In the genomic region with DNA sequence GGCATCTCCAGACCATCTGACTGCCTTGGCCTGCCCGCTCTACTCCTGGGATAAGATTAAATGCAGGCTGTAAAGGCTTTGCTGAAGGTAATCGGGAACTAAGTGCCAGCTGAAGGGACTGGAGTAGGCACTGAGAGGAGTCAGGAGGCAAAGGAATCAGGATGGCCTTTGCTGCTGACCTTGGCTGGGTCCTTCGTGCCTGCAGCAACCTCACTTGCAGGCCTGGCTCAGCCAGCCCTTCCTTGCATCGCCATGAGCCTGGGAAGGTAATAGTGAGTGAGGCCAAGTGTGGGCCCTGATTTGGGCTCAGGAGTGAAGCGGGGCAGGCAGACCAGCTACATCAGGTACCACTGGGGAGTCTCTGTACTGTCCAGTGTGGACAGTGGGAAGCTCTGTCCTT, we compare ENCODE assay signal across 13 mouse cellular contexts. TPM values are rescaled to one million over a fixed set of nuclear protein-coding genes. Genes with fewer than 3 reads are reported as not detected.
DNase-seq lines count a peak whose midpoint lies in the region; ATAC-seq lines count a peak whose summit lies in the region.
"Had no signal": no experiment of that assay in that cellular context is flagged by ENCODE, and none has a peak within 500 bp of the region (broad histone marks: within the 10 kb centered on the region; RNA-seq: fewer than 3 reads in every experiment).

No protein-coding gene starts in this region.

- DNase-seq in forebrain, embryonic 10.5 days (ENCODE audit: extremely low spot score, low spot score) = no peak
- peak; percentile 29 for DNase-seq in ovary, postnatal 36 days (ENCODE audit: low spot score)
- DNase-seq in ovary, postnatal 14 days (ENCODE audit: low spot score) = no peak
- DNase-seq in urinary bladder, adult 2 months (ENCODE audit: low spot score) = no peak
- DNase-seq in embryonic facial prominence, embryonic 10.5 days (ENCODE audit: low spot score) = no peak
- DNase-seq: embryo, embryonic 11 days; heart, postnatal 4 days had no signal

- no peak for ATAC-seq in forebrain, embryonic 12.5 days (ENCODE audit: low FRiP score)
- ATAC-seq in hindbrain, embryonic 15.5 days (ENCODE audit: low FRiP score, low read depth) = no peak

- peak overlapping the region; percentile 66; the same call in 1 of the 2 replicates for H3K4me3 ChIP-seq in forebrain, embryonic 12.5 days (replicated peaks)
- H3K4me3 ChIP-seq in forebrain, embryonic 10.5 days = no peak overlapping the region
- peak overlapping the region; percentile 97 for H3K4me3 ChIP-seq in hindbrain, embryonic 15.5 days
- no peak overlapping the region for H3K4me3 ChIP-seq in embryonic facial prominence, embryonic 10.5 days
- H3K4me3 ChIP-seq: liver, embryonic 15.5 days had no signal

- H3K4me2 ChIP-seq in forebrain, embryonic 12.5 days = peak overlapping the region; percentile 97; the same call in 1 of the 2 replicates
- peak overlapping the region; percentile 95 for H3K4me2 ChIP-seq in hindbrain, embryonic 15.5 days
- H3K4me2 ChIP-seq: heart, embryonic 11.5 days; liver, embryonic 15.5 days had no signal

- peaks cover 45% of the 10 kb centered on the region for H3K4me1 ChIP-seq in forebrain, embryonic 12.5 days
- H3K4me1 ChIP-seq in forebrain, embryonic 10.5 days = peaks cover 58% of the 10 kb centered on the region
- peaks cover 59% of the 10 kb centered on the region for H3K4me1 ChIP-seq in hindbrain, embryonic 15.5 days (replicated peaks)
- H3K4me1 ChIP-seq in embryonic facial prominence, embryonic 10.5 days = peaks cover 25% of the 10 kb centered on the region

- peak overlapping the region; percentile 73 for H3K9ac ChIP-seq in forebrain, embryonic 12.5 days
- no peak overlapping the region for H3K9ac ChIP-seq in hindbrain, embryonic 15.5 days
- H3K9ac ChIP-seq: liver, embryonic 15.5 days had no signal

- WGBS in forebrain, embryonic 12.5 days = 91% methylated on average over 5 of the region's 5 CpGs
- WGBS in forebrain, embryonic 10.5 days = 84% methylated on average over 5 of the region's 5 CpGs
- 88% methylated on average over 5 of the region's 5 CpGs for WGBS in hindbrain, embryonic 15.5 days
- WGBS in embryonic facial prominence, embryonic 10.5 days = 84% methylated on average over 5 of the region's 5 CpGs

- H3K27ac ChIP-seq in forebrain, embryonic 12.5 days = no peak overlapping the region
- no peak overlapping the region for H3K27ac ChIP-seq in forebrain, embryonic 10.5 days
- no peak overlapping the region for H3K27ac ChIP-seq in hindbrain, embryonic 15.5 days (replicated peaks)
- H3K27ac ChIP-seq in embryonic facial prominence, embryonic 10.5 days (replicated peaks) = no peak overlapping the region
- H3K27ac ChIP-seq: liver, embryonic 15.5 days; macrophage had no signal

- peaks cover 5% of the 10 kb centered on the region; the same call in 1 of the 2 replicates for H3K36me3 ChIP-seq in forebrain, embryonic 12.5 days (replicated peaks)
- H3K36me3 ChIP-seq in forebrain, embryonic 10.5 days (replicated peaks) = peaks cover 24% of the 10 kb centered on the region
- no peaks in the 10 kb centered on the region for H3K36me3 ChIP-seq in hindbrain, embryonic 15.5 days
- H3K36me3 ChIP-seq in embryonic facial prominence, embryonic 10.5 days (replicated peaks) = no peaks in the 10 kb centered on the region
- H3K36me3 ChIP-seq: liver, embryonic 15.5 days had no signal

- H3K27me3 ChIP-seq in forebrain, embryonic 12.5 days = peaks cover 17% of the 10 kb centered on the region
- H3K27me3 ChIP-seq in forebrain, embryonic 10.5 days (ENCODE audit: poor library complexity, severe bottlenecking) = peaks cover 63% of the 10 kb centered on the region
- no peaks in the 10 kb centered on the region for H3K27me3 ChIP-seq in hindbrain, embryonic 15.5 days
- H3K27me3 ChIP-seq in embryonic facial prominence, embryonic 10.5 days (replicated peaks; ENCODE audit: low read depth, poor library complexity, severe bottlenecking) = peaks cover 63% of the 10 kb centered on the region

- no peaks in the 10 kb centered on the region for H3K9me3 ChIP-seq in forebrain, embryonic 12.5 days
- H3K9me3 ChIP-seq in forebrain, embryonic 10.5 days = no peaks in the 10 kb centered on the region
- no peaks in the 10 kb centered on the region for H3K9me3 ChIP-seq in hindbrain, embryonic 15.5 days
- no peaks in the 10 kb centered on the region for H3K9me3 ChIP-seq in embryonic facial prominence, embryonic 10.5 days
- H3K9me3 ChIP-seq: liver, embryonic 15.5 days had no signal

RNA-seq across cellular contexts. Expression of a gene that starts 2.8 kb away (rescaled TPM):
- polyA plus RNA-seq in forebrain, embryonic 12.5 days (2016; fragmentation: Nextera tagmentation; extraction: Ambion mirVana) = 129 and 140 TPM in 2 replicates
- polyA plus RNA-seq in forebrain, embryonic 10.5 days (2016; fragmentation: Nextera tagmentation; extraction: Ambion mirVana) = 41.4 and 41.5 TPM in 2 replicates
- polyA plus RNA-seq in hindbrain, embryonic 15.5 days (2015; fragmentation: Nextera tagmentation; extraction: Ambion mirVana) = 456 and 490 TPM in 2 replicates
- polyA plus RNA-seq in urinary bladder, adult 2 months (2012; rRNA removed) = 3.3 and 5.0 TPM in 2 replicates
- polyA plus RNA-seq in embryonic facial prominence, embryonic 10.5 days (2016; fragmentation: Nextera tagmentation; extraction: Ambion mirVana) = 23.9 and 27.5 TPM in 2 replicates

RNA-seq across cellular contexts. Expression of a gene that starts 36.1 kb away (rescaled TPM):
- polyA plus RNA-seq in forebrain, embryonic 12.5 days (2016; fragmentation: Nextera tagmentation; extraction: Ambion mirVana) = not detected in 2 replicates
- not detected in 2 replicates for polyA plus RNA-seq in forebrain, embryonic 10.5 days (2016; fragmentation: Nextera tagmentation; extraction: Ambion mirVana)
- not detected in 2 replicates for polyA plus RNA-seq in hindbrain, embryonic 15.5 days (2015; fragmentation: Nextera tagmentation; extraction: Ambion mirVana)
- not detected in 2 replicates for polyA plus RNA-seq in urinary bladder, adult 2 months (2012; rRNA removed)
- not detected in 2 replicates for polyA plus RNA-seq in embryonic facial prominence, embryonic 10.5 days (2016; fragmentation: Nextera tagmentation; extraction: Ambion mirVana)
- polyA plus RNA-seq: heart, embryonic 11.5 days; kidney, embryonic 14.5 days; macrophage had no signal

Comparison
In these comparisons a context has a peak if more than half of its experiments do, and no peak if none do; other contexts are left out.
1. H3K4me3 ChIP-seq: peak in forebrain, embryonic 12.5 days (single experiment) and hindbrain, embryonic 15.5 days (single experiment); none in forebrain, embryonic 10.5 days (single experiment) and embryonic facial prominence, embryonic 10.5 days (single experiment).